Mouse (Mus musculus): Measurements from ENCODE around the gene Hpd. TPM values are rescaled to one million over a fixed set of nuclear protein-coding genes. Genes with fewer than 3 reads are reported as not detected.

Gene Hpd
- polyA plus RNA-seq, 1 experiment from 2014 or later: 0.29 TPM

DNA sequence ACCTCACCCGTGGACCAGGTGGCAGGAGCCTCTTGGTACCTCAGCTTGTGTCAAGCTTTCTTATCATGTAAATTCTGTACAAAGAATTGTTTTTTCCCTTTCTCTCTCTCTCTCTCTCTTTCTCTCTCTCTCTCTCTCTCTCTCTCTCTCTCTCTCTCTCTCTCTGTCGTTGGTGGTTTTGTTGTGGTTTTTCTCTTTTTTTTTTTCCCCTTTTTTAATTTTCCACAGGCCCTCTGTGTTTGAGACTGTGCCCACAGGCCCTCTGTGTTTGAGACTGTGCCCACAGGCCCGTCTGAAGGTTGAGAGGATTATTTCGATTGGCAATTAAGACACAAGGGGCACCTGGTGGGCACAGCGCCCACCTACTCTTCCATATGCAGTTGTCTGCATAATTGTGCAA is 14.9 kb downstream of the Hpd start:
- H3K9ac ChIP-seq (replicated peaks; ENCODE audit: low read length): no peak overlapping the region

GRCm38 (mm10) chr5:123166437-123166836 is 16.1 kb downstream of the Hpd start:
- no peaks in the 10 kb centered on the region for H3K9me3 ChIP-seq (ENCODE audit: low read length)
- ATAC-seq (ENCODE audit: low FRiP score, low TSS enrichment): no peak
- no peaks in the 10 kb centered on the region for H3K27me3 ChIP-seq (ENCODE audit: insufficient read depth, low read length)
- peaks cover 46% of the 10 kb centered on the region for H3K36me3 ChIP-seq (ENCODE audit: insufficient read depth, low read length)
- 85% methylated on average over 10 of the region's 10 CpGs for WGBS
- H3K9ac ChIP-seq (replicated peaks; ENCODE audit: low read length): no peak overlapping the region
- H3K4me2 ChIP-seq (replicated peaks; ENCODE audit: low read depth, low read length): no peak overlapping the region
- peaks cover 29% of the 10 kb centered on the region for H3K4me1 ChIP-seq (ENCODE audit: insufficient read depth, low read length)
- no peak overlapping the region for H3K27ac ChIP-seq (ENCODE audit: low read length)
- H3K4me3 ChIP-seq (ENCODE audit: low read length): no peak overlapping the region

More for the DNA sequence above, 14.9 kb downstream of the Hpd start:
- Histone ChIP-seq H3K4me1 (ENCODE audit: insufficient read depth, low read length) (peaks cover 35% of the 10 kb centered on the region), H3K4me2 (replicated peaks; ENCODE audit: low read depth, low read length) (no peak overlapping the region), H3K9me3 (ENCODE audit: low read length) (no peaks in the 10 kb centered on the region), H3K27ac (ENCODE audit: low read length) (no peak overlapping the region), H3K36me3 (ENCODE audit: insufficient read depth, low read length) (peaks cover 34% of the 10 kb centered on the region), H3K4me3 (ENCODE audit: low read length) (no peak overlapping the region), H3K27me3 (ENCODE audit: insufficient read depth, low read length) (no peaks in the 10 kb centered on the region)
- ATAC-seq (ENCODE audit: low FRiP score, low TSS enrichment): no peak
- 66% methylated on average over 5 of the region's 5 CpGs for WGBS

- no peak overlapping the region for H3K9ac ChIP-seq (replicated peaks; ENCODE audit: low read length)
- no peak overlapping the region for H3K27ac ChIP-seq (ENCODE audit: low read length)
- peak; percentile 37; the same call in 1 of the 2 replicates for ATAC-seq (ENCODE audit: low FRiP score, low TSS enrichment)
- 68% methylated on average over 9 of the region's 9 CpGs for WGBS
- H3K27me3 ChIP-seq (ENCODE audit: insufficient read depth, low read length): no peaks in the 10 kb centered on the region
- no peaks in the 10 kb centered on the region for H3K9me3 ChIP-seq (ENCODE audit: low read length)
- H3K4me3 ChIP-seq (ENCODE audit: low read length): no peak overlapping the region
- H3K36me3 ChIP-seq (ENCODE audit: insufficient read depth, low read length): peaks cover 80% of the 10 kb centered on the region
- H3K4me2 ChIP-seq (replicated peaks; ENCODE audit: low read depth, low read length): no peak overlapping the region
- H3K4me1 ChIP-seq (ENCODE audit: insufficient read depth, low read length): 0 out of 2 replicates have a peak, but pooled peaks cover 5% of the 10 kb centered on the region
These were observed 19.6 kb downstream of the Hpd start for GRCm38 (mm10) chr5:123162942-123163341.

GRCm38 (mm10) chr5:123160341-123160740 is 22.2 kb downstream of the Hpd start:
- Histone ChIP-seq H3K9me3 (ENCODE audit: low read length) (no peaks in the 10 kb centered on the region), H3K27me3 (ENCODE audit: insufficient read depth, low read length) (no peaks in the 10 kb centered on the region), H3K4me3 (ENCODE audit: low read length) (no peak overlapping the region), H3K9ac (replicated peaks; ENCODE audit: low read length) (no peak overlapping the region), H3K27ac (ENCODE audit: low read length) (no peak overlapping the region), H3K4me2 (replicated peaks; ENCODE audit: low read depth, low read length) (no peak overlapping the region), H3K4me1 (ENCODE audit: insufficient read depth, low read length) (no peaks in the 10 kb centered on the region), H3K36me3 (ENCODE audit: insufficient read depth, low read length) (peaks cover 81% of the 10 kb centered on the region)
- 89% methylated on average over 15 of the region's 15 CpGs for WGBS
- ATAC-seq (ENCODE audit: low FRiP score, low TSS enrichment): 0 out of 2 replicates have a peak, but pooled peaks have one; percentile 24

DNA sequence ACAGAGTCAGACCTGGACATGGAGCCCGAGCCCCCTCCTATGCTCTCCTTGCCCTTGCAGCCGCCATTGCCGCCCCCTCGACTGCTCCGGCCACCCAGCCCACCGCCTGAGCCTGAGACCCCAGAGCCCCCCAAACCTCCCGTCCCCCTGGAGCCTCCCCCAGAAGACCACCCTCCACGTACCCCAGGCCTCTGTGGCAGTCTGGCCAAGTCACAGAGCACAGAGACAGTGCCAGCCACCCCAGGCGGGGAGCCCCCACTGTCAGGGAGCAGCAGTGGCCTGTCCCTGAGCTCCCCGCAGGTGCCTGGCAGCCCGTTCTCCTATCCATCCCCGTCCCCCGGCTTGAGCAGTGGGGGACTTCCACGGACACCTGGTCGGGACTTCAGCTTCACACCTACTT is 22.7 kb downstream of the Hpd start:
- WGBS: 96% methylated on average over 15 of the region's 15 CpGs

DNA sequence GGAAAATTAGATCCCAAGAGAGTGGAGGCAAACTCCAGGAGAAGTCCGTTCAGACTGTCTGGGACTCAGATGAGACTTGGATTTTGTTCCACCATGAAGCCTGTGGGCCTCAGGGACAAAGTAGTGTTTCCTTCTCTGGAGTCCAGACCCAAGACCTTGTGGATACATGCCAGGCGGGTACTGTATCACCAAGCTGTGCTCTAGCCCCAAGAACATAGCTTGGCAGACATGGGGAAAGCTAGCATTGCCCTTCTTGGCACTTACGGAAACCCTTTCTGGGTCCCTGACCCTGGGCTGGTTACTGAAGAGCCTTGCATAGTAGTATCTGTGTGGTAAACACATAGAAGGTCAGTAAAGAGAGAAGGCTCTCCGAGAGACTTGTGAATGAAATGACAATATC is 23.1 kb downstream of the Hpd start:
- H3K9me3 ChIP-seq (ENCODE audit: low read length): no peaks in the 10 kb centered on the region
- H3K27me3 ChIP-seq (ENCODE audit: insufficient read depth, low read length): no peaks in the 10 kb centered on the region
- no peak overlapping the region for H3K4me2 ChIP-seq (replicated peaks; ENCODE audit: low read depth, low read length)
- 92% methylated on average over 4 of the region's 4 CpGs for WGBS
- peaks cover 83% of the 10 kb centered on the region for H3K36me3 ChIP-seq (ENCODE audit: insufficient read depth, low read length)
- no peak overlapping the region for H3K4me3 ChIP-seq (ENCODE audit: low read length)
- ATAC-seq (ENCODE audit: low FRiP score, low TSS enrichment): no peak
- H3K4me1 ChIP-seq (ENCODE audit: insufficient read depth, low read length): no peaks in the 10 kb centered on the region
- H3K27ac ChIP-seq (ENCODE audit: low read length): no peak overlapping the region
- no peak overlapping the region for H3K9ac ChIP-seq (replicated peaks; ENCODE audit: low read length)

More for the DNA sequence above, 22.7 kb downstream of the Hpd start:
- no peaks in the 10 kb centered on the region for H3K4me1 ChIP-seq (ENCODE audit: insufficient read depth, low read length)
- no peaks in the 10 kb centered on the region for H3K9me3 ChIP-seq (ENCODE audit: low read length)
- no peak overlapping the region for H3K4me2 ChIP-seq (replicated peaks; ENCODE audit: low read depth, low read length)
- no peaks in the 10 kb centered on the region for H3K27me3 ChIP-seq (ENCODE audit: insufficient read depth, low read length)
- ATAC-seq (ENCODE audit: low FRiP score, low TSS enrichment): no peak
- no peak overlapping the region for H3K4me3 ChIP-seq (ENCODE audit: low read length)
- H3K9ac ChIP-seq (replicated peaks; ENCODE audit: low read length): no peak overlapping the region
- H3K36me3 ChIP-seq (ENCODE audit: insufficient read depth, low read length): peaks cover 81% of the 10 kb centered on the region
- H3K27ac ChIP-seq (ENCODE audit: low read length): no peak overlapping the region

DNA sequence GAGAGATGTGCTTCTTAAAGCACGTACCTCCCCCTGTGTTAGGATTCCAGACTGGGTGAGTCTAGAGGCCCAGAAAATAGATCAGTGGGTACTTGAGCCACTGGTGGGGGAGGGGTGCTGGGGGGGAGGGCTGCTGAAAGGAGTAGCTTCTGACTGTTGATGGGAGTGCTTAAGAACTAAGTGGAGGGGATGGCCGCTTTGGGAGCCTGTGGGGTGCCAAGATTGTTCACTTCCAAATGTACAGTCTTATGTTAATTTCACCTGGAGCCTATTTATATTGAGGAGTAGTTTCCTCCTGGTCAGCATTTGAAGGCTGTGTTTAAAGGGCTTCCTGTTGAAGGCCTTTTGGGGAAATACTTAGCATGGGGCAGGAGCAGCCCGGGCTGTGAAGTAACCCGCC is 24.6 kb downstream of the Hpd start:
- Histone ChIP-seq H3K4me3 (ENCODE audit: low read length) (no peak overlapping the region), H3K27me3 (ENCODE audit: insufficient read depth, low read length) (no peaks in the 10 kb centered on the region), H3K9me3 (ENCODE audit: low read length) (no peaks in the 10 kb centered on the region), H3K9ac (replicated peaks; ENCODE audit: low read length) (no peak overlapping the region), H3K36me3 (ENCODE audit: insufficient read depth, low read length) (peaks cover 81% of the 10 kb centered on the region), H3K4me2 (replicated peaks; ENCODE audit: low read depth, low read length) (no peak overlapping the region), H3K27ac (ENCODE audit: low read length) (no peak overlapping the region), H3K4me1 (ENCODE audit: insufficient read depth, low read length) (no peaks in the 10 kb centered on the region)
- WGBS: 90% methylated on average over 4 of the region's 4 CpGs
- ATAC-seq (ENCODE audit: low FRiP score, low TSS enrichment): no peak

DNA sequence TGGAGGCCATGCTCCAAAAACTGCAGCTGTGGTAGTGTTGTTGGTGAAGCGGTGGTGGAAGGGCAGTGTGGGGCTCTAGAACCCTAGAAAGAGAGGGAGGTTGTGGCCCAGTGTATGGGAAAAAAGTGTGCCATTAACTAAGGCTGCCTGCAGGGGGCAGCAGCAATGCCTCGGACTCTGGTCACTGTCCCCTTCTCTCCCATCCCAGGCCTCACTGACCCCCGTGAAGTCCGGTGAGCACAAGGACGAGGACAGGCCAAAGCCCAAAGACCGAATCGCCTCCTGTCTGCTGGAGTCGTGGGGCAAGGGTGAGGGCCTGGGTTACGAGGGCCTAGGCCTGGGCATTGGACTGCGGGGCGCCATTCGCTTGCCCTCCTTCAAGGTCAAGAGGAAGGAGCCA is 25.8 kb downstream of the Hpd start:
- H3K9ac ChIP-seq (replicated peaks; ENCODE audit: low read length): no peak overlapping the region
- no peak overlapping the region for H3K4me3 ChIP-seq (ENCODE audit: low read length)
- H3K4me2 ChIP-seq (replicated peaks; ENCODE audit: low read depth, low read length): no peak overlapping the region
- H3K27ac ChIP-seq (ENCODE audit: low read length): no peak overlapping the region
- H3K9me3 ChIP-seq (ENCODE audit: low read length): no peaks in the 10 kb centered on the region
- no peaks in the 10 kb centered on the region for H3K27me3 ChIP-seq (ENCODE audit: insufficient read depth, low read length)
- no peak for ATAC-seq (ENCODE audit: low FRiP score, low TSS enrichment)
- WGBS: 86% methylated on average over 12 of the region's 12 CpGs
- H3K4me1 ChIP-seq (ENCODE audit: insufficient read depth, low read length): no peaks in the 10 kb centered on the region
- H3K36me3 ChIP-seq (ENCODE audit: insufficient read depth, low read length): peaks cover 80% of the 10 kb centered on the region

- H3K9me3 ChIP-seq (ENCODE audit: low read length): no peaks in the 10 kb centered on the region
- no peak overlapping the region for H3K9ac ChIP-seq (replicated peaks; ENCODE audit: low read length)
- H3K27ac ChIP-seq (ENCODE audit: low read length): no peak overlapping the region
- H3K36me3 ChIP-seq (ENCODE audit: insufficient read depth, low read length): peaks cover 67% of the 10 kb centered on the region
- ATAC-seq (ENCODE audit: low FRiP score, low TSS enrichment): 0 out of 2 replicates have a peak, but pooled peaks have one; percentile 24
- H3K4me1 ChIP-seq (ENCODE audit: insufficient read depth, low read length): peaks cover 11% of the 10 kb centered on the region
- WGBS: 46% methylated on average over 7 of the region's 7 CpGs
- no peak overlapping the region for H3K4me3 ChIP-seq (ENCODE audit: low read length)
- H3K4me2 ChIP-seq (replicated peaks; ENCODE audit: low read depth, low read length): no peak overlapping the region
- no peaks in the 10 kb centered on the region for H3K27me3 ChIP-seq (ENCODE audit: insufficient read depth, low read length)
These were observed 27.1 kb downstream of the Hpd start for GRCm38 (mm10) chr5:123155425-123155824.

DNA sequence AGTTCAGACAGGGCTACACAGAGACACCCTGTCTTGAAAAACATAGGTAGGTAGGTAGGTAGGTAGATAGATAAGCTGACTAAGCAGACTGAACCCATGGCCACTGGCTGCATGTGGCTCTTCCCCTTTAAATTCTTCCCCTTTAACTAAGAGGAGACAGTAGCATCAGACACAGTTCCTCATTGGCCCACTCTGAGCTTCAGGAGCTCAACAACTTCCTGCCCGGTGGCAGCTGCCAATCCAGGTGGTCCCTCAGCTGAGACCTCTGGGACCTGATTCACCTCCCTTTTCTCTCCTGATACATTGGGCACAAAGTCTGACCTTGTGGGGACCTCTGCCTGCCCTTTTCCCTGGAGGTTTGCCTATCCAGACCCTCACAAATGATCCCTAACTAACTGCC is 29.6 kb downstream of the Hpd start:
- Histone ChIP-seq H3K4me2 (replicated peaks; ENCODE audit: low read depth, low read length) (no peak overlapping the region), H3K4me3 (ENCODE audit: low read length) (no peak overlapping the region), H3K36me3 (ENCODE audit: insufficient read depth, low read length) (peaks cover 51% of the 10 kb centered on the region), H3K27ac (ENCODE audit: low read length) (no peak overlapping the region), H3K27me3 (ENCODE audit: insufficient read depth, low read length) (no peaks in the 10 kb centered on the region), H3K4me1 (ENCODE audit: insufficient read depth, low read length) (peaks cover 28% of the 10 kb centered on the region), H3K9ac (replicated peaks; ENCODE audit: low read length) (no peak overlapping the region), H3K9me3 (ENCODE audit: low read length) (no peaks in the 10 kb centered on the region)
- no peak for ATAC-seq (ENCODE audit: low FRiP score, low TSS enrichment)
- WGBS: 79% methylated on average over 1 of the region's 1 CpGs

All from kidney, embryonic 16.5 days (tissue).